Mouse (Mus musculus) spleen, adult 12 weeks (tissue): ENCODE data around the gene Ipo9.

Experiments
- DNase-seq: peaks from one replicate; pipeline ENCODE4 v3.0.0; 2022; ENCODE audit warnings: low spot score

Ipo9 gene

GRCm38 (mm10) chr1:135368245-135368644 is 62.1 kb downstream of the Ipo9 start:
- DNase-seq: peak; percentile 13

- no peak for DNase-seq
These were observed 62.7 kb downstream of the Ipo9 start for GRCm38 (mm10) chr1:135367595-135367994.

GRCm38 (mm10) chr1:135367005-135367404 is 63.3 kb downstream of the Ipo9 start:
- no peak for DNase-seq

- DNase-seq: no peak
These were observed 63.9 kb downstream of the Ipo9 start for GRCm38 (mm10) chr1:135366380-135366779.

- no peak for DNase-seq
These were observed 66.9 kb downstream of the Ipo9 start for GRCm38 (mm10) chr1:135363446-135363845.

- no peak for DNase-seq
These were observed 68.2 kb downstream of the Ipo9 start for GRCm38 (mm10) chr1:135362115-135362514.

GRCm38 (mm10) chr1:135361491-135361890 is 68.8 kb downstream of the Ipo9 start:
- no peak for DNase-seq

GRCm38 (mm10) chr1:135359071-135359470 is 71.2 kb downstream of the Ipo9 start:
- DNase-seq: no peak

- DNase-seq: no peak
These were observed 78.3 kb downstream of the Ipo9 start for GRCm38 (mm10) chr1:135351953-135352352.

GRCm38 (mm10) chr1:135347498-135348169 is 82.7 kb downstream of the Ipo9 start:
- DNase-seq: no peak

- no peak for DNase-seq
These were observed 83.4 kb downstream of the Ipo9 start for GRCm38 (mm10) chr1:135346891-135347290.

GRCm38 (mm10) chr1:135344026-135344425 is 86.3 kb downstream of the Ipo9 start:
- DNase-seq: no peak

- DNase-seq: no peak
These were observed 88.4 kb downstream of the Ipo9 start for GRCm38 (mm10) chr1:135341947-135342346.
